Mouse (Mus musculus): ENCODE measurements around the gene Cbx6. TPM values are rescaled to one million over a fixed set of nuclear protein-coding genes. Genes with fewer than 3 reads are reported as not detected.

Gene Cbx6
- polyA plus RNA-seq, 1 experiment from 2014 or later = 53.1 TPM

DNA sequence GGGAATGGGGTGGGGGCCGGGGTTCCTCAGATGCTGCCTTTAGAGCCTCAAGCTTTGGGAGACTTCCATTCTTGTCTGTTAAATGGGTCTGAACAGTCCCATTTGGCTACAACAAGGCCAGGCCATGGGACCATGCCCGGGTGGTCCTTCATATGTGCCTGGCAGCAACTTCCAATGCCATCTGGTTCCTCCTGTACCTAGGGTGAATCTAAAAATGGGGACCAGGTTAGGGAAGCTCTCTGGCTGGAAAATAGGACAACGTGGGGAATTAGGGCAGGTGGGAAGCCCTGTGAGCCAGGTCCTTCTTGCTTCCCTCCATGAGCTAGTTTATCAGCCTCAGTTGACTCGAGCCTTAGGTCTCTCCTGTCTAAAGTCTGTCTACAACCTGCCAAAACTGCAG is 23.5 kb downstream of the Cbx6 start:
- peaks cover 28% of the 10 kb centered on the region for H3K27me3 ChIP-seq (replicated peaks)
- H3K36me3 ChIP-seq = no peaks in the 10 kb centered on the region
- H3K9ac ChIP-seq (replicated peaks) = no peak overlapping the region
- WGBS = 75% methylated on average over 4 of the region's 4 CpGs
- no peak overlapping the region for H3K27ac ChIP-seq (replicated peaks)
- ATAC-seq (ENCODE audit: low FRiP score) = no peak
- H3K4me1 ChIP-seq = no peaks in the 10 kb centered on the region
- H3K4me3 ChIP-seq (replicated peaks) = no peak overlapping the region
- no peaks in the 10 kb centered on the region for H3K9me3 ChIP-seq (replicated peaks)
- H3K4me2 ChIP-seq = no peak overlapping the region

DNA sequence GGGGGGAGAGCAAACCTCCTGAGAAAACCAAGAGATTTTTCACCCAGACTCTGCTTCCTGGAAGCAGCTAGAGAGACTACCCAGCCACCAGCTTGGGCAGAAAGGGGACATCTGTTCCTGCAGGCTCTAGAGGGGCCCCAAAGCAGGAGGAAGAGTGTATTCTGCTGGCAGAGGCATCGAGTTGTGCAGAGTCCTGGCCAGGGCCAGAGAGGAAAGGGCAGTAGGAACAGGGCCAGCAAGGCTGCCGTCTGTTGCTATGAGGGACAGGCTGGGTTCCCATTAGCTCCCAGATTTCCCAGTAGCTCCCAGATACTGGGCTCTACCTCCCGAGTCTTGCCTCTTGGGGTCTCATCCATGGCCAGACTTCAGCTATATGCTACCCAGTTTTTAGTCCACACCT is 24.4 kb downstream of the Cbx6 start:
- no peak overlapping the region for H3K4me3 ChIP-seq (replicated peaks)
- ATAC-seq (ENCODE audit: low FRiP score) = no peak
- no peak overlapping the region for H3K27ac ChIP-seq (replicated peaks)
- WGBS = 65% methylated on average over 3 of the region's 3 CpGs
- no peaks in the 10 kb centered on the region for H3K9me3 ChIP-seq (replicated peaks)
- peaks cover 34% of the 10 kb centered on the region for H3K27me3 ChIP-seq (replicated peaks)
- peaks cover 3% of the 10 kb centered on the region for H3K4me1 ChIP-seq
- H3K9ac ChIP-seq (replicated peaks) = no peak overlapping the region
- no peak overlapping the region for H3K4me2 ChIP-seq
- H3K36me3 ChIP-seq = no peaks in the 10 kb centered on the region

DNA sequence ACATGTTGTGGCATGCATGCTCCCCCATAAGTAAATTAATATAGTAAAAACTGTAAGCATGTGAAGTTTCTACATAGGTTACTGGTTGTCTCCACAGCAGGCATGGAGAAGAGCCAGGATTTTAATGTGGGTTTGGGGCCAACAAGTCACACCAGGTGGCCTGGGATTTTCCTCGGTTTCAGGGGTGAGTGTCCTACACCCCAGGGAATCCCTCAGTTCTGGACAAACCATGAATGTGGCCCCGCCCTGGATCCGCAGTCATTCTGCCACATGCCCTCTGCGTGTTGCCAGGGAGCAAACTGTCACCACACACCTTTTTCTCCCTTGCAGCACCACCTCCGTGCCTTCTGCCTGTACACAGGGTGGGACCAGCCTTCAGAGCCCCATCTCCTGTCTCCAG is 25.8 kb downstream of the Cbx6 start:
- no peak overlapping the region for H3K4me2 ChIP-seq
- peaks cover 13% of the 10 kb centered on the region for H3K4me1 ChIP-seq
- H3K27ac ChIP-seq (replicated peaks) = no peak overlapping the region
- H3K36me3 ChIP-seq = no peaks in the 10 kb centered on the region
- 63% methylated on average over 5 of the region's 5 CpGs for WGBS
- peaks cover 34% of the 10 kb centered on the region for H3K27me3 ChIP-seq (replicated peaks)
- no peak overlapping the region for H3K4me3 ChIP-seq (replicated peaks)
- no peaks in the 10 kb centered on the region for H3K9me3 ChIP-seq (replicated peaks)
- no peak for ATAC-seq (ENCODE audit: low FRiP score)
- no peak overlapping the region for H3K9ac ChIP-seq (replicated peaks)

DNA sequence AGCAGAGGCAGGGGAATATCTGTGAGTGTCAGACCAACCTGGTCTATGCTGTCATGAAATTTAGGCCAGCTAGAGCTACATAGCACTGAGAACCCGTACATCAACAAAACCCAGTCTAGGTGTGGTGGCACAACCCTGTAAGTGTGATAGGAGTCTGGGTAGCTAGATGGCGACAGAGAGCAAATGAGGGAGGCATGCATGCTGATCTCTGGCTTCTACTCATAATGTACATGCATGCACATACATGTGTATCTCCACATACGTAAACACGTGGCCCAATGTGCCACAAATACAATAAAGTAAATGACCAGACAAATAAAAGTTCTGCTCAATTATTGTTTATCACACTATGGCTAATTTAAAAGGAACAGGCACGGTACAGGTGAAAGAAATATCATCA is 26.4 kb downstream of the Cbx6 start:
- Histone ChIP-seq H3K27me3 (replicated peaks) (peaks cover 38% of the 10 kb centered on the region), H3K36me3 (no peaks in the 10 kb centered on the region), H3K4me2 (no peak overlapping the region), H3K4me3 (replicated peaks) (no peak overlapping the region), H3K9ac (replicated peaks) (no peak overlapping the region), H3K9me3 (replicated peaks) (no peaks in the 10 kb centered on the region), H3K4me1 (peaks cover 18% of the 10 kb centered on the region), H3K27ac (replicated peaks) (no peak overlapping the region)
- 30% methylated on average over 5 of the region's 5 CpGs for WGBS
- no peak for ATAC-seq (ENCODE audit: low FRiP score)

DNA sequence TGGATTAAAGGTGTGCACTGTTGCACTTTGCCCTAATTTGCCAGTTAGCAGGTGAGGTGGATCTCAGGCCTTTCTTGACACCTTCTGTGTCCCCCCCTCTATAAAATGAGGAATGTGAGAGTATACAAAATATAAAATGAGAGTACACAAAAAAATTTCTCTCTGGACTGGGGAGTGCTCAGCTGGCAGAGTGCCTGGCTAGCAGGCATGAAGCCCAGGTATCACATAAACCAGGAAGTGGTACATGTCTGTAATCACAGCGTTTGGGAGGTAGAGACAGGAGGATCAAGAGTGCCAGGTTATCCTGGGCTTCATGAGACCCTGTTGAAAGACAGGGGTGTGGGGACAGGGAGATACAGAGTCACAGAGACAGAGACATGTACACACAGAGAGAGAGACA is 27.4 kb downstream of the Cbx6 start:
- Histone ChIP-seq H3K9ac (replicated peaks) (no peak overlapping the region), H3K4me1 (peaks cover 28% of the 10 kb centered on the region), H3K9me3 (replicated peaks) (no peaks in the 10 kb centered on the region), H3K4me2 (no peak overlapping the region), H3K4me3 (replicated peaks) (no peak overlapping the region), H3K36me3 (no peaks in the 10 kb centered on the region), H3K27ac (replicated peaks) (no peak overlapping the region), H3K27me3 (replicated peaks) (peaks cover 45% of the 10 kb centered on the region)
- 56% methylated on average over 1 of the region's 1 CpGs for WGBS
- no peak for ATAC-seq (ENCODE audit: low FRiP score)

DNA sequence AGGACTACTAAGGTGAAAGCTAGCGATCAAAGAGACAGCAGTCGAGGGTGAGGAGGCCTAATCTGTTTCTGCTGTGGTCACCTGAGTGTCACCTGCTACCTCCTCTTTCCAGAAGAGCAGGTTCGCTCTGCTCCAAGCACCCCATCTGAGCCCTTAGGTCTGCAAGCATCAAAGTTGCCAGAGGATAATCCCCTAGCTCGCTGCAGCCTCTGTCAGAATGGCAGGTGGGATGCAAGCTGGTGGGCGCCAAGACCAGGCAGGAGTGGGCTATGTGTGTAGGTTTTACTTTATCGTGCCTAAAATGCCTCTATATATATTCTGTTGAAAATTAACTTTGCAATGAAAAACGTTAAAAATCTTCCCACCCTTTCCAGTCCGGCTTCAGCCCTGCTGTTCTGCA is 29.2 kb downstream of the Cbx6 start:
- Histone ChIP-seq H3K9ac (replicated peaks) (peak overlapping the region; percentile 77), H3K27ac (replicated peaks) (peak overlapping the region; percentile 84), H3K4me1 (peaks cover 35% of the 10 kb centered on the region), H3K27me3 (replicated peaks) (peaks cover 47% of the 10 kb centered on the region), H3K4me2 (peak overlapping the region; percentile 81), H3K36me3 (no peaks in the 10 kb centered on the region), H3K4me3 (replicated peaks) (peak overlapping the region; percentile 74), H3K9me3 (replicated peaks) (no peaks in the 10 kb centered on the region)
- WGBS = 27% methylated on average over 8 of the region's 8 CpGs
- peak; percentile 1; the same call in 1 of the 2 replicates for ATAC-seq (ENCODE audit: low FRiP score)

DNA sequence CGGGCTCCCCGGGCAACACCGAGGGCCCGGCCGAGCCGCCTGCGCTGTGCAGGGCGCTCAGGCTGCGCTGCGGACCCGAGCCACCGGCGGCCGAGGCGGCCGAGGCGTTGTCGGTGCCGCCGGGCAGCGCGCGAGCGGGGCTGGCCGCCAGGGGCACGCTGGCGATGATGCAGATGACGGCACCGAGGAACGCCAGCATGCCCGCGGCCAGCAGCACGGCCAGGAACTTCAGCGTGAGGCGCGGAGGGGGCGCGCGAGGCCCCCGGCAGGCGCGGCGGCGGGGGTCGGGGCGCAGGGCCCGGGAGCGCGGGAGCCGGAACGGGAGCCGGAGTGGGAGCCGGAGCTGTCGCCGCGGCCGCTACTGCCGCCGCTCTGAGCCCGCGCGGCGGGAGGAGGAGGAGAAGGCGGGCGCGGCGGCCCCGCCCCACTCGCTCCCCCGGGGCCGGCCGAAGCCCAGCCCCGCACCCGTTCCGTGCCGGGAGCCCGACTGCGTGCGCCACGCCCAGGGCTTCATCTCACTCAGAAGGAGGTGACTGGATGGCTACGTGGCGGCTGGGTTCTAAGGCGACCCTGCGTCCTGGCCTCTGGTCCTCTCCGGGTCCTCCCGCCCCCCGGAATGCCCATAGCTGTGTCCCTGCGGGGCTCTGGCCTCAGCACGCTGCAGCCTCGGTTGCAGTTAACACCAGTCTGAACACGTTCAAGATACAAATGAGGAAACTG is 30.0 kb downstream of the Cbx6 start, which contains the start of gene Nptxr:
Nptxr (minus strand) TSS at position 415 of the 720 bp plus-strand sequence.
- Histone ChIP-seq H3K27ac (replicated peaks) (peak within 1 kb of the TSS; percentile 84), H3K9ac (replicated peaks) (peak within 1 kb of the TSS; percentile 77), H3K4me2 (peak within 1 kb of the TSS; percentile 81), H3K4me1 (peaks cover 35% of the 10 kb centered on the region), H3K9me3 (replicated peaks) (no peaks in the 10 kb centered on the region), H3K36me3 (0 out of 2 replicates have a peak, but pooled peaks cover 5% of the 10 kb centered on the region), H3K4me3 (replicated peaks) (peak within 1 kb of the TSS; percentile 74), H3K27me3 (replicated peaks) (peaks cover 43% of the 10 kb centered on the region)
- under 1% methylated on average over 42 of the region's 91 CpGs for WGBS
- ATAC-seq (ENCODE audit: low FRiP score) = peak; percentile 90

DNA sequence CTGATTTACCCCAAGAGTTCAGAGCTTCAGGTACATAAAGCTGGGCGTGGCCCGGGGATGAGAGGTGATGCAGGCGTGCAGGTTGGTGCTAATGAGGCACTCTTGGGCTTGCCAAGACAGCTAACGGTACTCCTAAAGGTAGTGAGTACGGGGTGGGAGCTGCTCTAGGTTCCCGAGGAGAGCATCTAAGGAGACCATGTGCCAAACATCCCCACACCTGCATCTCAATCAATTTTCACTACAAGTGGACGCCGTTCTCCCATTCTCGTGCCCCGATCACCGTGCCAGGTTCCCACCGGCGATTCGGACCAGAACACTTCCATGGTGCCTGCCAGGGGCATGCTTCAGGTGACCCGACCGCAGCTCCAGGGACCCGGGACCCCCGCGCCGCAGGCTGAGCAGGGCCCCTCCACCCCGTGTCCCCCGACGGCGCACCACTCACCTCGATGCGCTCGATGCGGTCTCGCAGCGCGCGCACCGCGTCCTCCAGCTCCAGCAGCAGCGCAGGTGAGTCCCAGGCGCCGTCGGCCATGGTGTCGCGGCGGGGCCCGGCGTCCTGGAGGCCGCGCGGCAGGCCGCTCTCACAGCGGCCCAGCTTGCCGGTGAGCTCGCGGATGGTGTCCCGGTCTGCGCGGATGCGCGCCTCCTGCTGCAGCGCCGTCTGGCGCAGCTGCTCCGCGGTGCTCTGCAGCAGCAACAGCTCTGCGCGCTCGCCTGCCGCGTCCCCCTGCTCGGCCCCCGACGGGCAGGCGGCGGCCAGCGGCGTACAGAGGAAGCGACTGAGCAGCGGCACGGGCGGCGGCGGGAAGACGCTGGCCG is 30.7 kb downstream of the Cbx6 start:
- Histone ChIP-seq H3K36me3 (0 out of 2 replicates have a peak, but pooled peaks cover 5% of the 10 kb centered on the region), H3K27ac (replicated peaks) (peak overlapping the region; percentile 84), H3K9me3 (replicated peaks) (no peaks in the 10 kb centered on the region), H3K4me3 (replicated peaks) (peak overlapping the region; percentile 74), H3K4me2 (peak overlapping the region; percentile 81), H3K4me1 (peaks cover 35% of the 10 kb centered on the region), H3K9ac (replicated peaks) (peak overlapping the region; percentile 77), H3K27me3 (replicated peaks) (peaks cover 37% of the 10 kb centered on the region)
- WGBS = 4% methylated on average over 73 of the region's 81 CpGs
- ATAC-seq (ENCODE audit: low FRiP score) = peak; percentile 64

DNA sequence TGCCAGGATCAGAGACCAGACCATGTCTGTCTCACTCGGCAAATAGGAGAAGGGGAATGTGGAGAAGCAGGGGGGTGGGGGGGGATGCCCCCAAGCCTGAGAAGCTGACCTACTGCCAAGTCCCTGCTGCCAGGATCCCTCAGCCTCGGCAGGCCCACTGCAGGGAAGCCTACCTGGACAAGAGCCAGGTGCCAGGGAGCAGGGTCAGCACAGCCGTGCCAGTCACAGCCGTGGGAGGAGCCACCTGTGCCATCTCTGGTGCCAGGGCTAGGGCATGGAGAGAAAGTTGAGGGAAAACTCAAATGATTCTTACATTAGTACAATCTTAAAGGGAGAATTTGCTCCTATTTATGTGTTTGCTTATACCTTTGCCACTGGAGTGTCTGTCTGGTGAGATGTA is 32.2 kb downstream of the Cbx6 start:
- Histone ChIP-seq H3K4me3 (replicated peaks) (no peak overlapping the region), H3K4me1 (peaks cover 35% of the 10 kb centered on the region), H3K27me3 (replicated peaks) (peaks cover 31% of the 10 kb centered on the region), H3K27ac (replicated peaks) (no peak overlapping the region), H3K4me2 (peak overlapping the region; percentile 81), H3K36me3 (0 out of 2 replicates have a peak, but pooled peaks cover 5% of the 10 kb centered on the region), H3K9ac (replicated peaks) (no peak overlapping the region), H3K9me3 (replicated peaks) (no peaks in the 10 kb centered on the region)
- 56% methylated on average over 4 of the region's 4 CpGs for WGBS
- no peak for ATAC-seq (ENCODE audit: low FRiP score)

DNA sequence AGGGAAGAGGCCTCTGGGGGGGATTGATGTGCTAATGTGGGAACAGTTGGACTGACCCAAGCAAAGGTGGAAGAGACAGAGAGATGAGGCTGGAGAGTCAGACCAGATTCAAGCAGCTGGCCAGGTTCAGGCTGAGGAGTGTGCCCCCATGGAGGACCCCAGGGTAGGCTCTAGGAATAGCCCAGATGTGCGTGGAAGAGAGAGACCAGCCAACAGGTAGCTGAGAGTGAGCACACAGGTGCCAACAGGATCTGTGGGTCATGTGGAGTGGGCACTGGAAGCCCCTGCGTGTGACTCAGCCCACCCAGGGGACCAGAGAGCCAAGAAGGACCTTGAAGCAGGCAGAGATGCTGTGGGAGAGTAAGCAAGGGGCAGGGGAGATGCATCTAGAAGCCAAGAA is 32.8 kb downstream of the Cbx6 start:
- H3K4me1 ChIP-seq = peaks cover 35% of the 10 kb centered on the region
- H3K27ac ChIP-seq (replicated peaks) = no peak overlapping the region
- H3K9ac ChIP-seq (replicated peaks) = no peak overlapping the region
- no peaks in the 10 kb centered on the region for H3K9me3 ChIP-seq (replicated peaks)
- 0 out of 2 replicates have a peak overlapping the region, but pooled peaks have one; percentile 81 for H3K4me2 ChIP-seq
- WGBS = 76% methylated on average over 2 of the region's 2 CpGs
- no peak overlapping the region for H3K4me3 ChIP-seq (replicated peaks)
- peaks cover 25% of the 10 kb centered on the region for H3K27me3 ChIP-seq (replicated peaks)
- ATAC-seq (ENCODE audit: low FRiP score) = no peak
- H3K36me3 ChIP-seq = 0 out of 2 replicates have a peak, but pooled peaks cover 5% of the 10 kb centered on the region

DNA sequence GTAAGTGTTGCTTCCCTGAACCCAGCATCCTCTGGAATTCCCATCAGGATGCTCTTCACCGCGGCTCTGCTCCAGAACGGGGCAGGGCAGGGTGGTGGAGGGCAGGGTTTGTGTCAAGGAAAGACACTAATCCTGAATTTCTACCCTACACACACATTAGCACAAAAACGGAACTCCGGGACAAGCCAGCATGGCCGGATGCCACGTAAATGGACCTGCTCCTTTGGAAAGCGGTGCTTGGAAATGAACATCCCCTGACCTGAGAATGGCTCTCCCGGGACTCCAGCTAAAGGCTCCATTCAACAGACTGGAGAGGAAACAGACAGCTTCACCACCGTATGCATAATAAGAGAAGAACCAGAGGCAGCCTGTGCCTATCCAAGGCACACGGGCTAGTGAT is 33.8 kb downstream of the Cbx6 start:
- Histone ChIP-seq H3K27me3 (replicated peaks) (peaks cover 15% of the 10 kb centered on the region), H3K36me3 (0 out of 2 replicates have a peak, but pooled peaks cover 5% of the 10 kb centered on the region), H3K9ac (replicated peaks) (no peak overlapping the region), H3K27ac (replicated peaks) (no peak overlapping the region), H3K4me1 (peaks cover 35% of the 10 kb centered on the region), H3K4me3 (replicated peaks) (no peak overlapping the region), H3K4me2 (no peak overlapping the region), H3K9me3 (replicated peaks) (no peaks in the 10 kb centered on the region)
- ATAC-seq (ENCODE audit: low FRiP score) = no peak
- WGBS = 40% methylated on average over 11 of the region's 11 CpGs
